Mouse (Mus musculus) brain, embryonic 14.5 days (tissue): ENCODE measurements around the gene Tex19.1. TPM values are rescaled to one million over a fixed set of nuclear protein-coding genes. Genes with fewer than 3 reads are reported as not detected.
A peak's percentile ranks its signal among the peaks of the same experiment; 100 is the strongest.

Source experiments
- DNase-seq: peaks from one replicate; pipeline ENCODE4 v3.0.0-alpha.2; 2011; ENCODE audit warnings: low read depth
- CTCF ChIP-seq: fragments of 200-500 bp; IDR thresholded peaks from 2 replicates; pipeline ENCODE4 v1.5.1; 2012; ENCODE audit warnings: inconsistent platforms, mild to moderate bottlenecking, moderate library complexity, borderline replicate concordance; ENCODE audit not compliant: insufficient read depth, insufficient read length; ENCODE audit errors: extremely low read depth
- POLR2A ChIP-seq: fragments of 200-500 bp; IDR thresholded peaks from 2 replicates; pipeline ENCODE4 v1.6.1; 2012; ENCODE audit warnings: mild to moderate bottlenecking, inconsistent platforms, borderline replicate concordance; ENCODE audit not compliant: poor library complexity, insufficient read depth, insufficient read length, severe bottlenecking; ENCODE audit errors: extremely low read depth
- polyA plus RNA-seq: library from polyadenylated mRNA; depleted of rRNA; stranded (reverse); fragments of >200 nt; gene quantifications from 2 replicates; pipeline ENCODE4 v1.2.3, GENCODE M21; 2012; rRNA removed

The Tex19.1 gene
- polyA plus RNA-seq, 1 experiment, result not detected

- DNase-seq, result peak; percentile 55
- no peak for TF ChIP-seq CTCF
- no peak for TF ChIP-seq POLR2A
Observed at GRCm38 (mm10) chr11:121154203-121154602, 8.3 kb downstream of the Tex19.1 start.

DNA sequence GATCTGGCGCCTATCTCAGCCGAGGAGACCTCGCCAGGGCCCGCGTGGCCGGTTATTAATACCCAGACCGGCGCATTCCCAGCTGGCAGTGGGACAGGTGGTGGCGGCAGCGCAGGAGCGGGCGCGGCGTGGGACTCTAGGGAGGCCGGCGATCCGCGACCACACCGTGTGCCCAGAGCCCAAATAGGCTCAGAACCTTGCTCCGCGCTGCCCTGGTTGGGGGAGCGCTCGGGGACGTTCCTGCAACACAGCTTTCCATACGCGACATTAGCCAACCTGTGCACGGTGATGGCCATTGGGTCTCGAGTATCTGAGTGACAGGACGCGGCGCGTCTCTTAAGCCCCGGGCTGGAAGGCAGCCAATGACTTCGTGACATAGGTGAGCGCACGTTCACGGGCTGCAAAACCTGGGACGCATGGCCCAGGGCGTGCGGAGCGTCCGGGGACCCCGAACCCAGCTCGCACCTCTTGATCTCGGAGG lies 10.5 kb downstream of the Tex19.1 start:
- TF ChIP-seq POLR2A, result no peak

GRCm38 (mm10) chr11:121159971-121160370 lies 14.0 kb downstream of the Tex19.1 start, which contains the start of gene Uts2r:
Uts2r (plus strand) TSS chr11:121160271.
- no peak for TF ChIP-seq POLR2A
- TF ChIP-seq CTCF, result no peak
- DNase-seq, result no peak

More for the DNA sequence above, 10.5 kb downstream of the Tex19.1 start:
- DNase-seq, result peak; percentile 62

GRCm38 (mm10) chr11:121160636-121161346 lies 14.8 kb downstream of the Tex19.1 start:
- TF ChIP-seq POLR2A (no peak), CTCF (no peak)
- no peak for DNase-seq

DNA sequence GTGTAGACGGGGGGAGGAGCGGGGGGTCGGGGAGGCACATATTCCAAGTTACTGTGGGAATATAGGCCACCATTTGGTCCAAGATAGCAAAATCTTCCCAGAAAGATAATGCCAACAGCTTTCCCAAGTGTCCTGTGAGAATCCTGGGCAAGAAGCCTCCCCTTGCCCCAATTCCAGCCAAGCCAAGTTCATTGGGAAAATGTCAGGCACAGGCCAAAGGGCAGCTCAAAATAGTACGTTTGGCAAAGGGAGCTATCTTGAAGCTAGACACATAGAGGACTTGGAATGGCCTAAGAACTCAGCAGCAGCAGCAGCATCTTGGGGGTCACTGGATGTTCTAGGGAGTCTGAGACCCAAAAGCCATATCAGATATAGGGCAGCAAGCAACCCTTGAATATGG lies 17.8 kb downstream of the Tex19.1 start:
- TF ChIP-seq CTCF (no peak), POLR2A (no peak)

DNA sequence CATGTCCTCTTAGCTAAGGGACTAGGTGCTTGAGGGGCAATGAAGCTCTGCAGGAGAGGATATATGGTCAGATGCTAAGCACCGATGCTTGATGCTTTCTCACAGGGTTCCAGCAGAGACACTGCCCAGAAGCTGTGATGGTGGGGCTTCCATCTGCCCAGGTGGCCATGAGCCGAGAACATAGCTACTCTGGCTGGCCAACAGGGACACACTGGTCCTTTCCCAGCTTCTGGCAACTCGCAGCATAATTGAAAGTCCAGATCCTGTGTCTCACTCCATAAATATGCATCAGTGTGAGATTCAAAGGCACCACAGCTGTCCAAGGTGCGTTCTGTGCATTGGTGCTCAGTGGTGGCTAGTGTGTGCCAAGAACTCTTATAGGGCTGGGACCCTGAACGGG lies 27.3 kb downstream of the Tex19.1 start:
- peak; percentile 5 for DNase-seq
- TF ChIP-seq CTCF (no peak), POLR2A (no peak)

More for the DNA sequence above, 17.8 kb downstream of the Tex19.1 start:
- DNase-seq, result no peak

GRCm38 (mm10) chr11:121174234-121174633 lies 28.3 kb downstream of the Tex19.1 start:
- peak; percentile 31 for DNase-seq
- TF ChIP-seq CTCF (no peak), POLR2A (no peak)

DNA sequence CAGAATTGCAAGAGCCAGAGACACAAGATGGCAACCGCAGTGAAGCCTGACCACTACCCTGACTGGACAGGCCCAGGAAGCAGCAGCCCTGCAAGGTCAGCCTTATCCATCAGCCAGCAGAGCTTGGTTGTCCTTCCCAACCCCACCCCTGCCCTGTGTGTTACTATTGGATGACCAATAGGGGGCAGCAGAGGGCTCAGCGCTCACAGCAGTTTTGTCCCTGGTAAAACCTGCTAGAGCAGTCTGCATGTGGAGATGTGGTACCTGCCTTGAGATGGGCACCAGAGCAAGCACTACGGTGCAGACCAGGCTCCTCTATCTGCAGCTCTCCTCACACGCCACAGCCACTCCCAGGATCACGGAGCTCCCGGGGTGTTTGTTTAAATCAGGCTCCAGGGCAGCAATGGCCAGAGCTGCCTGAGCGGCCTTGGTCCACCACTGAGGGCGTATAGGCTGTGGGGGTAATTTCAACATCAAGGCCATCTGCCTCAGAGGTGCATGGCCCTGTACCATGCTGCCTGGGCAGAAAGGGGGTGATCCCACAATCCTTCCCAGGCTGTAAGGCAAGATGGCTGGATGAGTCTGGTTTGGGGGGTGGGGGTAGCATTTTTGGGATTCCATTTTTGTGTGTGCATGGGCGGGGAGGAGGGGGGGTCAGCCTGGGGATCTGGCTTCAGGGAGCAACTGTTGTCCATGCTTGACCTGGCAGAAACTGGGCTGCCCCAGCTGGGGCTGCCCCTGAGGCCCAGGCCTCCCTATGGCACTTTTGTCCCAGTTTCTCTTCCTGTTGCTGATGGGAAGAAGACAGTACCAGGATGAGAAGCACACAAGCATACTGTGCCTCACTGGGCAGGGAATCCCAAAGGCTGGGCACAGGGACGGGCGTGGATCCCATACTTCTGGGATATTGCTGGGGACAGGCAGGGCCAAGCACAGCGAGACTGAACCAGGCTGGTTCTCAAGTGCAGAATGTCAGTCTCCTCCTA lies 30.6 kb downstream of the Tex19.1 start:
- TF ChIP-seq POLR2A (no peak), CTCF (peak; percentile 86)
- DNase-seq, result peak; percentile 62

- TF ChIP-seq POLR2A, result no peak
- no peak for TF ChIP-seq CTCF
- no peak for DNase-seq
Observed at GRCm38 (mm10) chr11:121189681-121190080, 43.7 kb downstream of the Tex19.1 start.

DNA sequence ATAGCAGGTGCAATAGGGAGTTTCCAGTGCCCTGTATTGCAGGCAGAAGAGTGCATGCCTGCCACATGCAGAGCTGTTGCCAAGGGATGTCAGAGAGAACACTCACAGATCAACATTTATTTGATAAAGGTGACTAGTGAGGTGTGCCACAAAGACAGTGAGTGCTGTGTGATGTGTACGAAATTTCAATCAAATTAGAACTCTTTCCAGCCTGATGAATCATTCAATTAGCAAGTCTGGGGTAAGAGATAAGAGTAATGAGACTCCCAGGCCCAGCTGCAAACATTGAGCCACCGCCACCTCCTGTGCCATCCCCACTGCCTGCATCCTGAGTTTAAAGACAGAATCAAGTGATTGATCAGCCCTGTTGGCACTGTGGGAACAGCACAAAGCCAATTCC lies 46.8 kb downstream of the Tex19.1 start:
- DNase-seq, result no peak

DNA sequence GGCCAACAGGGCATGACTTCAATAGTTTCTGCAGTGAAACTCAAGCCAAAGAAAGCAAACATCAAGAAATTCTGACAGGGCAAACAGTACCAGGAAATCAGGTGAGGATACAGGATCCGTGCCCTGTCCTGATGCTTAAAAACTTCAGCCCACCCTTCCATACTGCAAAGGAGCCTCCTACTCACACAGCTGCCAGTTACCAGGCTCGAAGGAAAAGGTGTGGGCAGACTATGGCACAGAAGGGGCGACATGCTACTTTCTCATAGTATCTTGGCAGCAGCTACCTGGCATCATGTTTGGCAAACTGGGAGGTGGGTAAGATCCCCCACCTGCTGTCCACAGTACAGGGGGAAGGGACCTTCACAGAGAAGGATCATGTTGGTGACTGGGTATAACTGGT lies 47.5 kb downstream of the Tex19.1 start:
- no peak for TF ChIP-seq CTCF
- no peak for TF ChIP-seq POLR2A
- no peak for DNase-seq

More for the DNA sequence above, 46.8 kb downstream of the Tex19.1 start:
- TF ChIP-seq POLR2A, result no peak
- no peak for TF ChIP-seq CTCF

Other genes with a start within 250 kb of the Tex19.1 start
- gene Ccdc57, start 213.3 kb upstream of the Tex19.1 start, polyA plus RNA-seq, result 5.6 and 7.2 TPM in 2 replicates
- 9.4 and 10.9 TPM in 2 replicates for gene Slc16a3, start 197.7 kb upstream of the Tex19.1 start, polyA plus RNA-seq
- gene Csnk1d, start 154.8 kb upstream of the Tex19.1 start, polyA plus RNA-seq, result 187 and 202 TPM in 2 replicates
- 0.08 TPM in 1 of 2 replicates, not detected in the other for gene Cd7, start 106.7 kb upstream of the Tex19.1 start, polyA plus RNA-seq
- gene Sectm1b, start 82.6 kb upstream of the Tex19.1 start, polyA plus RNA-seq, result not detected in 2 replicates
- 0.19 TPM in 1 of 2 replicates, not detected in the other for gene Sectm1a, start 64.9 kb upstream of the Tex19.1 start, polyA plus RNA-seq
- not detected in 2 replicates for gene Tex19.2, start 27.5 kb upstream of the Tex19.1 start, polyA plus RNA-seq
- 0.26 and 0.30 TPM in 2 replicates for gene Uts2r, start 14.1 kb downstream of the Tex19.1 start, polyA plus RNA-seq
- 70.6 and 92.9 TPM in 2 replicates for gene Hexdc, start 58.3 kb downstream of the Tex19.1 start, polyA plus RNA-seq
- 8.4 and 11.9 TPM in 2 replicates for gene Ogfod3, start 58.6 kb downstream of the Tex19.1 start, polyA plus RNA-seq
- gene Cybc1, start 83.2 kb downstream of the Tex19.1 start, polyA plus RNA-seq, result 44.1 and 56.4 TPM in 2 replicates
- gene Narf, start 91.1 kb downstream of the Tex19.1 start, polyA plus RNA-seq, result 75.1 and 88.5 TPM in 2 replicates
- gene Foxk2, start 113.8 kb downstream of the Tex19.1 start, polyA plus RNA-seq, result 67.6 and 85.4 TPM in 2 replicates
- 78.0 and 95.7 TPM in 2 replicates for gene Wdr45b, start 208.3 kb downstream of the Tex19.1 start, polyA plus RNA-seq
- gene Rab40b, start 242.1 kb downstream of the Tex19.1 start, polyA plus RNA-seq, result 5.5 and 5.7 TPM in 2 replicates